Mouse (Mus musculus) myocyte (in vitro differentiated cells): ENCODE measurements around the gene Ucn. TPM values are rescaled to one million over a fixed set of nuclear protein-coding genes. Genes with fewer than 3 reads are reported as not detected.

ENCODE experiments used
- H3K27me3 ChIP-seq: one replicate; pipeline ENCODE4 v1.6.1; 2011; ENCODE audit not compliant: control insufficient read depth, insufficient read depth, insufficient read length
- H3K36me3 ChIP-seq: one replicate; pipeline ENCODE4 v1.6.1; 2011; ENCODE audit not compliant: control insufficient read depth, insufficient read depth
- H3K4me2 ChIP-seq: one replicate; pipeline ENCODE4 v1.6.1; 2011; ENCODE audit warnings: low read depth, control low read depth
- H3K4me3 ChIP-seq: one replicate; pipeline ENCODE4 v1.5.1; 2011; ENCODE audit warnings: mild to moderate bottlenecking, control low read depth, moderate library complexity
- H3K79me2 ChIP-seq: one replicate; pipeline ENCODE4 v1.6.1; 2011; ENCODE audit not compliant: control insufficient read depth, insufficient read depth
- H3ac ChIP-seq: one replicate; pipeline ENCODE4 v1.6.1; 2011; ENCODE audit not compliant: control insufficient read depth, insufficient read length
- CEBPB ChIP-seq: IDR thresholded peaks from 2 replicates; pipeline ENCODE4 v1.6.1; 2011; ENCODE audit warnings: mild to moderate bottlenecking, moderate library complexity; ENCODE audit not compliant: poor library complexity, insufficient read depth, severe bottlenecking
- E2F4 ChIP-seq: IDR thresholded peaks from one replicate; pipeline ENCODE4 v1.6.1; 2011; ENCODE audit warnings: mild to moderate bottlenecking, control low read depth, moderate library complexity; ENCODE audit not compliant: insufficient read depth
- MAX ChIP-seq: IDR thresholded peaks from one replicate; pipeline ENCODE4 v1.6.1; 2011; ENCODE audit warnings: low read depth, mild to moderate bottlenecking, control low read depth
- MYOD1 ChIP-seq, 3 experiments: IDR thresholded peaks; one replicate each; pipeline ENCODE4 v1.6.1; 2011; ENCODE audit warnings: control low read depth in 2 of 3, low read depth in 2 of 3, mild to moderate bottlenecking in 2 of 3, moderate library complexity in 1 of 3; ENCODE audit not compliant: insufficient read length in 2 of 3, control insufficient read depth in 1 of 3
- MYOG ChIP-seq, 3 experiments: IDR thresholded peaks; one replicate each; pipeline ENCODE4 v1.6.1; 2011; ENCODE audit warnings: control low read depth in 2 of 3, low read depth in 2 of 3, mild to moderate bottlenecking in 2 of 3; ENCODE audit not compliant: insufficient read length in 2 of 3, control insufficient read depth in 1 of 3, insufficient read depth in 1 of 3
- POLR2A ChIP-seq: IDR thresholded peaks from one replicate; pipeline ENCODE4 v1.6.1; 2011; ENCODE audit warnings: low read depth, mild to moderate bottlenecking, control low read depth, moderate library complexity; ENCODE audit not compliant: insufficient read length
- POLR2AphosphoS2 ChIP-seq: IDR thresholded peaks from one replicate; pipeline ENCODE4 v1.6.1; 2011; ENCODE audit warnings: low read depth, control low read depth; ENCODE audit not compliant: insufficient read length
- REST ChIP-seq: IDR thresholded peaks from one replicate; pipeline ENCODE4 v1.6.1; 2011; ENCODE audit warnings: mild to moderate bottlenecking, control low read depth, moderate library complexity; ENCODE audit not compliant: insufficient read depth, insufficient read length
- SRF ChIP-seq: IDR thresholded peaks from one replicate; pipeline ENCODE4 v1.6.1; 2011; ENCODE audit warnings: low read depth; ENCODE audit not compliant: control insufficient read depth, insufficient read length
- TCF12 ChIP-seq: IDR thresholded peaks from one replicate; pipeline ENCODE4 v1.6.1; 2011; ENCODE audit warnings: mild to moderate bottlenecking, control low read depth; ENCODE audit not compliant: poor library complexity, insufficient read depth, severe bottlenecking
- TCF3 ChIP-seq: IDR thresholded peaks from one replicate; pipeline ENCODE4 v1.6.1; 2011; ENCODE audit warnings: low read depth, control low read depth; ENCODE audit not compliant: insufficient read length
- USF1 ChIP-seq: IDR thresholded peaks from one replicate; pipeline ENCODE4 v1.6.1; 2011; ENCODE audit warnings: low read depth, mild to moderate bottlenecking, control low read depth, moderate library complexity
- polyA plus RNA-seq: library from polyadenylated mRNA; unstranded; fragments of >200 nt; fragmentation: generic; extraction: Trizol; gene quantifications from one replicate; pipeline ENCODE4 v1.2.1, GENCODE M21; 2012; ENCODE audit warnings: missing spikeins

Gene Ucn
- polyA plus RNA-seq, 1 experiment: 0.78 TPM

GRCm38 (mm10) chr5:31095711-31096480 lies 42.7 kb downstream of the Ucn start:
- H3K79me2 ChIP-seq: no peaks in the 10 kb centered on the region
- peaks cover 45% of the 10 kb centered on the region for H3K27me3 ChIP-seq
- H3K4me2 ChIP-seq: peak overlapping the region; percentile 78
- TF ChIP-seq SRF (no peak), MAX (no peak), POLR2AphosphoS2 (no peak), POLR2A (no peak), USF1 (no peak), MYOD1 (IDR thresholded peaks at IDR 0.05; ENCODE audit: control insufficient read depth in 1 of 3, insufficient read length in 2 of 3, low read depth in 2 of 3) (no peak), TCF12 (no peak), MYOG (IDR thresholded peaks at IDR 0.05; ENCODE audit: control insufficient read depth in 1 of 3, insufficient read depth in 1 of 3, insufficient read length in 2 of 3, low read depth in 2 of 3) (no peak), TCF3 (no peak), E2F4 (no peak), REST (no peak), CEBPB (no peak)
- no peaks in the 10 kb centered on the region for H3K36me3 ChIP-seq
- no peak overlapping the region for H3ac ChIP-seq
- peak overlapping the region; percentile 14 for H3K4me3 ChIP-seq

GRCm38 (mm10) chr5:31094799-31095691 lies 43.6 kb downstream of the Ucn start:
- peaks cover 53% of the 10 kb centered on the region for H3K27me3 ChIP-seq

DNA sequence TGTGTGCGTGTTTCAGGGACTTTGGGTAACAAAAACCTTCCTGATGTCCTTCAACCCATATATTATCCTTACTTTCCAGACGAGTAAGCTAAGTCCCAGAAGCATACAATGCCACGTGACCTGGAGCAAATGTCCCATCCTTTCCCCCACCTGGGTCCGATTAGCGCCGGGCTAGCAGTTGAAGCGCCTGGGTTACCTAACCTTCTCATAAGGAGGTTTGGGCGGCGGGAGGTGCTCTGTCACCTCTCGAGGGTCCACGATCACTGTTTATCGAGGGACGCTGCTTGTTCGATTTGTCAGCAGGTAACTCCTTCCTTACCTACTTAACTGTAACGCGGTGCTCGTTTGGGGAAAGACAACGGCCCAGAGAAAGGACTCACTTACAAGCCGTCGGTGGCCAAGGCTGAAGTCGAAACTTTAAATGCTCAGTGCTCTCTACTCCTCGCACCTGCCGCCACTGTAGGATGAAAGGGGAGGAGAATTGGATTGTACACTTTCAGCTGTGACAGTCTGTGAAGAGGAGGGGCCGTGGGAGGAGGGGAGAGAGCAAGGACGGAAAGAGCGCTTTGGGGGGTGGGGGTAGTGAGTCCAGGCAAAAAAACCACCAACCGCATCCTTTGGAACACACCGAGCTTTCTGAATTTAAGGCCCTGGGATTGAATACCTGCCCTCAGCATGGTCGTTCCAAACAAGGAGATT lies 44.4 kb downstream of the Ucn start:
- peak overlapping the region; percentile 78 for H3K4me2 ChIP-seq
- H3K27me3 ChIP-seq: peaks cover 55% of the 10 kb centered on the region
- no peak overlapping the region for H3ac ChIP-seq
- TF ChIP-seq TCF3 (no peak), POLR2AphosphoS2 (no peak), USF1 (peak; percentile 48)
- no peaks in the 10 kb centered on the region for H3K36me3 ChIP-seq
- H3K79me2 ChIP-seq: no peaks in the 10 kb centered on the region
- H3K4me3 ChIP-seq: peak overlapping the region; percentile 14

More at GRCm38 (mm10) chr5:31094799-31095691, 43.6 kb downstream of the Ucn start:
- Histone ChIP-seq H3K36me3 (no peaks in the 10 kb centered on the region), H3K79me2 (no peaks in the 10 kb centered on the region), H3K4me3 (peak overlapping the region; percentile 14), H3ac (no peak overlapping the region), H3K4me2 (peak overlapping the region; percentile 78)
- TF ChIP-seq REST: no peak
- TF ChIP-seq MYOG (IDR thresholded peaks at IDR 0.05; ENCODE audit: control insufficient read depth in 1 of 3, insufficient read depth in 1 of 3, insufficient read length in 2 of 3, low read depth in 2 of 3): no peak
- TF ChIP-seq TCF12: no peak
- no peak for TF ChIP-seq TCF3
- TF ChIP-seq USF1: no peak
- TF ChIP-seq MYOD1 (IDR thresholded peaks at IDR 0.05; ENCODE audit: control insufficient read depth in 1 of 3, insufficient read length in 2 of 3, low read depth in 2 of 3): no peak
- no peak for TF ChIP-seq CEBPB
- no peak for TF ChIP-seq POLR2A
- TF ChIP-seq E2F4: no peak
- TF ChIP-seq MAX: no peak
- TF ChIP-seq SRF: no peak
- TF ChIP-seq POLR2AphosphoS2: no peak

- Histone ChIP-seq H3K4me2 (peak overlapping the region; percentile 78), H3K79me2 (no peaks in the 10 kb centered on the region), H3K36me3 (no peaks in the 10 kb centered on the region), H3K27me3 (peaks cover 55% of the 10 kb centered on the region), H3K4me3 (no peak overlapping the region), H3ac (no peak overlapping the region)
- TF ChIP-seq MYOG (IDR thresholded peaks at IDR 0.05; ENCODE audit: control insufficient read depth in 1 of 3, insufficient read depth in 1 of 3, insufficient read length in 2 of 3, low read depth in 2 of 3) (no peak), MAX (no peak), MYOD1 (IDR thresholded peaks at IDR 0.05; ENCODE audit: control insufficient read depth in 1 of 3, insufficient read length in 2 of 3, low read depth in 2 of 3) (no peak), POLR2A (no peak), SRF (no peak), TCF3 (no peak), USF1 (no peak), REST (no peak), TCF12 (no peak), POLR2AphosphoS2 (no peak), CEBPB (no peak), E2F4 (no peak)
These were observed 45.2 kb downstream of the Ucn start for GRCm38 (mm10) chr5:31093151-31094041.
